In genomic region chr2:29845636-29846035, GRCm38 (mm10) we compare ENCODE assay signal across 9 mouse cellular contexts. TPM values are rescaled to one million over a fixed set of nuclear protein-coding genes. Genes with fewer than 3 reads are reported as not detected.
DNase-seq lines count a peak whose midpoint lies in the region; ATAC-seq and TF ChIP-seq lines count a peak whose summit lies in the region.
"Had no signal": no experiment of that assay in that cellular context is flagged by ENCODE, and none has a peak within 500 bp of the region (broad histone marks: within the 10 kb centered on the region; RNA-seq: fewer than 3 reads in every experiment).

No protein-coding gene starts in this region.

- H3K9ac ChIP-seq in kidney, embryonic 14.5 days (ENCODE audit: low read depth, low read length): peak overlapping the region; percentile 38
- peak overlapping the region; percentile 40 for H3K9ac ChIP-seq in embryonic facial prominence, embryonic 12.5 days
- peak overlapping the region; percentile 95 for H3K9ac ChIP-seq in hindbrain, embryonic 14.5 days
- H3K9ac ChIP-seq in midbrain, embryonic 14.5 days (replicated peaks; ENCODE audit: low read length): peak overlapping the region; percentile 97

- no peak for TF ChIP-seq CTCF in thymus, adult 2 months (IDR thresholded peaks at IDR 0.05; ENCODE audit: borderline replicate concordance, control insufficient read depth, extremely low read depth, insufficient read depth, low read length, poor library complexity)

- no peak overlapping the region for H3K27ac ChIP-seq in kidney, embryonic 14.5 days (ENCODE audit: low read depth, low read length)
- no peak overlapping the region for H3K27ac ChIP-seq in embryonic facial prominence, embryonic 12.5 days
- H3K27ac ChIP-seq in hindbrain, embryonic 14.5 days: peak overlapping the region; percentile 88
- H3K27ac ChIP-seq in midbrain, embryonic 14.5 days (replicated peaks; ENCODE audit: low read depth, low read length): peak overlapping the region; percentile 96
- no peak overlapping the region for H3K27ac ChIP-seq in thymus, adult 2 months (ENCODE audit: control insufficient read depth, insufficient read depth, low read length)

- no peak for ATAC-seq in kidney, embryonic 14.5 days (ENCODE audit: low FRiP score, low TSS enrichment)
- no peak for ATAC-seq in embryonic facial prominence, embryonic 12.5 days (ENCODE audit: insufficient number of reproducible peaks, insufficient read depth, low FRiP score, low TSS enrichment)
- ATAC-seq in hindbrain, embryonic 14.5 days (ENCODE audit: low FRiP score): no peak
- no peak for ATAC-seq in midbrain, embryonic 14.5 days (ENCODE audit: low FRiP score, low TSS enrichment)
- ATAC-seq in erythroid progenitor cell, adult 5-6 weeks (replicated peaks; ENCODE audit: low FRiP score, poor library complexity, severe bottlenecking): no peak

- TF ChIP-seq POLR2A in thymus, adult 2 months (IDR thresholded peaks at IDR 0.05; ENCODE audit: control insufficient read depth, extremely low read depth, insufficient read depth, low read length, poor library complexity): no peak

- H3K4me1 ChIP-seq in kidney, embryonic 14.5 days (ENCODE audit: control insufficient read depth, insufficient read depth, low read length): peaks cover 9% of the 10 kb centered on the region; the same call in 1 of the 2 replicates
- H3K4me1 ChIP-seq in embryonic facial prominence, embryonic 12.5 days: peaks cover 14% of the 10 kb centered on the region; the same call in 1 of the 2 replicates
- peaks cover 47% of the 10 kb centered on the region for H3K4me1 ChIP-seq in hindbrain, embryonic 14.5 days (replicated peaks; ENCODE audit: control insufficient read depth, insufficient read depth, low read length)
- peaks cover 37% of the 10 kb centered on the region for H3K4me1 ChIP-seq in midbrain, embryonic 14.5 days (ENCODE audit: control insufficient read depth, insufficient read depth, low read length)
- peaks cover 21% of the 10 kb centered on the region for H3K4me1 ChIP-seq in thymus, adult 2 months (replicated peaks; ENCODE audit: control insufficient read depth, insufficient read depth, low read length)

- peak overlapping the region; percentile 30 for H3K4me3 ChIP-seq in kidney, embryonic 14.5 days (ENCODE audit: low read length)
- H3K4me3 ChIP-seq in embryonic facial prominence, embryonic 12.5 days: peak overlapping the region; percentile 27
- H3K4me3 ChIP-seq in hindbrain, embryonic 14.5 days (replicated peaks; ENCODE audit: low read length): peak overlapping the region; percentile 69
- H3K4me3 ChIP-seq in midbrain, embryonic 14.5 days (replicated peaks; ENCODE audit: low read depth, low read length): peak overlapping the region; percentile 82
- no peak overlapping the region for H3K4me3 ChIP-seq in thymus, adult 2 months (ENCODE audit: control insufficient read depth, insufficient read depth, low read length)

- 6% methylated on average over 25 of the region's 25 CpGs for WGBS in kidney, embryonic 14.5 days
- 2% methylated on average over 25 of the region's 25 CpGs for WGBS in embryonic facial prominence, embryonic 12.5 days
- 1% methylated on average over 25 of the region's 25 CpGs for WGBS in hindbrain, embryonic 14.5 days
- 2% methylated on average over 25 of the region's 25 CpGs for WGBS in midbrain, embryonic 14.5 days
- 92% methylated on average over 25 of the region's 25 CpGs for WGBS in thymus, adult 2 months

- peaks cover 23% of the 10 kb centered on the region for H3K36me3 ChIP-seq in kidney, embryonic 14.5 days (ENCODE audit: control insufficient read depth, insufficient read depth, low read length)
- peaks cover 26% of the 10 kb centered on the region for H3K36me3 ChIP-seq in embryonic facial prominence, embryonic 12.5 days
- peaks cover 22% of the 10 kb centered on the region for H3K36me3 ChIP-seq in hindbrain, embryonic 14.5 days (replicated peaks; ENCODE audit: control insufficient read depth, insufficient read depth)
- H3K36me3 ChIP-seq in midbrain, embryonic 14.5 days (ENCODE audit: control insufficient read depth, insufficient read depth, low read length): peaks cover 16% of the 10 kb centered on the region
- peaks cover 15% of the 10 kb centered on the region for H3K36me3 ChIP-seq in thymus, adult 2 months (ENCODE audit: control insufficient read depth, insufficient read depth, low read length)

- H3K9me3 ChIP-seq in kidney, embryonic 14.5 days (ENCODE audit: control insufficient read depth, low read length): no peaks in the 10 kb centered on the region
- no peaks in the 10 kb centered on the region for H3K9me3 ChIP-seq in embryonic facial prominence, embryonic 12.5 days
- H3K9me3 ChIP-seq in hindbrain, embryonic 14.5 days (ENCODE audit: control insufficient read depth, low read length): no peaks in the 10 kb centered on the region
- no peaks in the 10 kb centered on the region for H3K9me3 ChIP-seq in midbrain, embryonic 14.5 days (ENCODE audit: control insufficient read depth, low read length)

- peaks cover 42% of the 10 kb centered on the region for H3K27me3 ChIP-seq in kidney, embryonic 14.5 days (ENCODE audit: control insufficient read depth, insufficient read depth, low read length)
- H3K27me3 ChIP-seq in embryonic facial prominence, embryonic 12.5 days: peaks cover 63% of the 10 kb centered on the region
- no peaks in the 10 kb centered on the region for H3K27me3 ChIP-seq in hindbrain, embryonic 14.5 days (ENCODE audit: control insufficient read depth, insufficient read depth, low read length)
- H3K27me3 ChIP-seq in midbrain, embryonic 14.5 days (ENCODE audit: control insufficient read depth, insufficient read depth, low read length): no peaks in the 10 kb centered on the region
- H3K27me3 ChIP-seq in thymus, adult 2 months (ENCODE audit: control insufficient read depth, insufficient read depth, low read length): no peaks in the 10 kb centered on the region

- peak overlapping the region; percentile 48 for H3K4me2 ChIP-seq in kidney, embryonic 14.5 days (replicated peaks; ENCODE audit: low read depth, low read length)
- peak overlapping the region; percentile 57 for H3K4me2 ChIP-seq in embryonic facial prominence, embryonic 12.5 days (replicated peaks)
- H3K4me2 ChIP-seq in hindbrain, embryonic 14.5 days (replicated peaks): peak overlapping the region; percentile 78
- peak overlapping the region; percentile 83 for H3K4me2 ChIP-seq in midbrain, embryonic 14.5 days (ENCODE audit: low read length)

- no peak for DNase-seq in kidney, postnatal 25 days
- peak; percentile 45 for DNase-seq in hindbrain, embryonic 14.5 days (ENCODE audit: low spot score)
- DNase-seq in midbrain, embryonic 14.5 days: peak; percentile 72
- no peak for DNase-seq in thymus, adult 2 months
- DNase-seq in c-Kit-positive CD71-positive TER-119-positive erythroid progenitor cells, embryonic 14.5 days (ENCODE audit: low spot score): no peak
- DNase-seq: gastrocnemius, postnatal 36 days had no signal

RNA-seq across cellular contexts. Expression of gene Cercam, which starts 23.3 kb away (rescaled TPM):
- polyA plus RNA-seq in kidney, embryonic 14.5 days (2014; fragmentation: Nextera tagmentation; extraction: Ambion mirVana): 8.9 and 15.6 TPM in 2 replicates
- 16.4 and 17.5 TPM in 2 replicates for polyA plus RNA-seq in embryonic facial prominence, embryonic 12.5 days (2016; fragmentation: Nextera tagmentation; extraction: Ambion mirVana)
- 15.9 and 19.1 TPM in 2 replicates for polyA plus RNA-seq in hindbrain, embryonic 14.5 days (2014; fragmentation: Nextera tagmentation; extraction: Ambion mirVana)
- polyA plus RNA-seq in midbrain, embryonic 14.5 days (2014; fragmentation: Nextera tagmentation; extraction: Ambion mirVana): 10.9 and 13.2 TPM in 2 replicates
- 9.9 and 10.4 TPM in 2 replicates for polyA plus RNA-seq in thymus, adult 2 months (2012; rRNA removed)
- total RNA-seq in erythroid progenitor cell, adult 5-6 weeks (2015; ENCODE audit: low replicate concordance): 44.9 and 66.3 TPM in 2 replicates
- 36.4 and 48.1 TPM in 2 replicates for total RNA-seq in erythroid progenitor cell, adult 5-6 weeks (2017; ENCODE audit: low replicate concordance)

RNA-seq across cellular contexts. Expression of gene Urm1, which starts 25.8 kb away (rescaled TPM):
- polyA plus RNA-seq in kidney, embryonic 14.5 days (2014; fragmentation: Nextera tagmentation; extraction: Ambion mirVana): 27.3 and 29.2 TPM in 2 replicates
- polyA plus RNA-seq in embryonic facial prominence, embryonic 12.5 days (2016; fragmentation: Nextera tagmentation; extraction: Ambion mirVana): 21.0 and 22.6 TPM in 2 replicates
- 24.6 and 24.9 TPM in 2 replicates for polyA plus RNA-seq in hindbrain, embryonic 14.5 days (2014; fragmentation: Nextera tagmentation; extraction: Ambion mirVana)
- polyA plus RNA-seq in midbrain, embryonic 14.5 days (2014; fragmentation: Nextera tagmentation; extraction: Ambion mirVana): 22.4 and 28.0 TPM in 2 replicates
- polyA plus RNA-seq in thymus, adult 2 months (2012; rRNA removed): 70.2 and 79.9 TPM in 2 replicates
- 13.7 and 26.8 TPM in 2 replicates for total RNA-seq in erythroid progenitor cell, adult 5-6 weeks (2015; ENCODE audit: low replicate concordance)
- 4.5 and 4.6 TPM in 2 replicates for total RNA-seq in erythroid progenitor cell, adult 5-6 weeks (2017; ENCODE audit: low replicate concordance)

RNA-seq across cellular contexts. Expression of gene Slc27a4, which starts 43.2 kb away (rescaled TPM):
- 9.1 and 11.4 TPM in 2 replicates for polyA plus RNA-seq in kidney, embryonic 14.5 days (2014; fragmentation: Nextera tagmentation; extraction: Ambion mirVana)
- 18.2 and 21.7 TPM in 2 replicates for polyA plus RNA-seq in embryonic facial prominence, embryonic 12.5 days (2016; fragmentation: Nextera tagmentation; extraction: Ambion mirVana)
- 40.1 and 43.7 TPM in 2 replicates for polyA plus RNA-seq in hindbrain, embryonic 14.5 days (2014; fragmentation: Nextera tagmentation; extraction: Ambion mirVana)
- polyA plus RNA-seq in midbrain, embryonic 14.5 days (2014; fragmentation: Nextera tagmentation; extraction: Ambion mirVana): 36.1 and 40.0 TPM in 2 replicates
- polyA plus RNA-seq in thymus, adult 2 months (2012; rRNA removed): 34.7 and 35.8 TPM in 2 replicates
- total RNA-seq in erythroid progenitor cell, adult 5-6 weeks (2015; ENCODE audit: low replicate concordance): 2.5 and 4.6 TPM in 2 replicates
- 1.4 and 2.0 TPM in 2 replicates for total RNA-seq in erythroid progenitor cell, adult 5-6 weeks (2017; ENCODE audit: low replicate concordance)

RNA-seq across cellular contexts. Expression of gene Odf2, which starts 43.4 kb away (rescaled TPM):
- polyA plus RNA-seq in kidney, embryonic 14.5 days (2014; fragmentation: Nextera tagmentation; extraction: Ambion mirVana): 43.8 and 79.9 TPM in 2 replicates
- polyA plus RNA-seq in embryonic facial prominence, embryonic 12.5 days (2016; fragmentation: Nextera tagmentation; extraction: Ambion mirVana): 88.2 and 89.2 TPM in 2 replicates
- polyA plus RNA-seq in hindbrain, embryonic 14.5 days (2014; fragmentation: Nextera tagmentation; extraction: Ambion mirVana): 49.0 and 63.5 TPM in 2 replicates
- 47.1 and 60.3 TPM in 2 replicates for polyA plus RNA-seq in midbrain, embryonic 14.5 days (2014; fragmentation: Nextera tagmentation; extraction: Ambion mirVana)
- polyA plus RNA-seq in thymus, adult 2 months (2012; rRNA removed): 60.7 and 70.7 TPM in 2 replicates
- 168 and 212 TPM in 2 replicates for total RNA-seq in erythroid progenitor cell, adult 5-6 weeks (2015; ENCODE audit: low replicate concordance)
- 352 and 377 TPM in 2 replicates for total RNA-seq in erythroid progenitor cell, adult 5-6 weeks (2017; ENCODE audit: low replicate concordance)

RNA-seq across cellular contexts. Expression of gene Trub2, which starts 57.3 kb away (rescaled TPM):
- 36.5 and 41.3 TPM in 2 replicates for polyA plus RNA-seq in kidney, embryonic 14.5 days (2014; fragmentation: Nextera tagmentation; extraction: Ambion mirVana)
- 48.6 and 54.6 TPM in 2 replicates for polyA plus RNA-seq in embryonic facial prominence, embryonic 12.5 days (2016; fragmentation: Nextera tagmentation; extraction: Ambion mirVana)
- polyA plus RNA-seq in hindbrain, embryonic 14.5 days (2014; fragmentation: Nextera tagmentation; extraction: Ambion mirVana): 23.9 and 26.3 TPM in 2 replicates
- 28.0 and 28.8 TPM in 2 replicates for polyA plus RNA-seq in midbrain, embryonic 14.5 days (2014; fragmentation: Nextera tagmentation; extraction: Ambion mirVana)
- 61.1 and 70.5 TPM in 2 replicates for polyA plus RNA-seq in thymus, adult 2 months (2012; rRNA removed)
- 10.8 and 14.7 TPM in 2 replicates for total RNA-seq in erythroid progenitor cell, adult 5-6 weeks (2015; ENCODE audit: low replicate concordance)
- 17.4 and 27.7 TPM in 2 replicates for total RNA-seq in erythroid progenitor cell, adult 5-6 weeks (2017; ENCODE audit: low replicate concordance)

Comparison
In these comparisons a context has a peak if more than half of its experiments do, and no peak if none do; other contexts are left out.
1. H3K27ac ChIP-seq: peak in hindbrain, embryonic 14.5 days (single experiment) and midbrain, embryonic 14.5 days (single experiment); none in kidney, embryonic 14.5 days (single experiment), embryonic facial prominence, embryonic 12.5 days (single experiment) and thymus, adult 2 months (single experiment).
2. H3K9ac ChIP-seq: peak in every context shown above with its lines; median percentile 97 in midbrain, embryonic 14.5 days; 95 in hindbrain, embryonic 14.5 days; 40 in embryonic facial prominence, embryonic 12.5 days; 38 in kidney, embryonic 14.5 days.
3. DNase-seq: peak in hindbrain, embryonic 14.5 days (single experiment) and midbrain, embryonic 14.5 days (single experiment); none in kidney, postnatal 25 days (0 of 2), thymus, adult 2 months (single experiment) and c-Kit-positive CD71-positive TER-119-positive erythroid progenitor cells, embryonic 14.5 days (single experiment).
4. Peak in every context shown above with its lines, with median percentiles within 50 percentile points of each other: H3K4me2 ChIP-seq.